Mouse (Mus musculus) myocyte (in vitro differentiated cells): Measurements from ENCODE around the gene Tcaim. TPM values are rescaled to one million over a fixed set of nuclear protein-coding genes. Genes with fewer than 3 reads are reported as not detected.

Source experiments
- H3K27me3 ChIP-seq: one replicate; pipeline ENCODE4 v1.6.1; 2011; ENCODE audit not compliant: control insufficient read depth, insufficient read depth, insufficient read length
- H3K36me3 ChIP-seq: one replicate; pipeline ENCODE4 v1.6.1; 2011; ENCODE audit not compliant: control insufficient read depth, insufficient read depth
- H3K4me2 ChIP-seq: one replicate; pipeline ENCODE4 v1.6.1; 2011; ENCODE audit warnings: low read depth, control low read depth
- H3K4me3 ChIP-seq: one replicate; pipeline ENCODE4 v1.5.1; 2011; ENCODE audit warnings: mild to moderate bottlenecking, control low read depth, moderate library complexity
- H3K79me2 ChIP-seq: one replicate; pipeline ENCODE4 v1.6.1; 2011; ENCODE audit not compliant: control insufficient read depth, insufficient read depth
- H3ac ChIP-seq: one replicate; pipeline ENCODE4 v1.6.1; 2011; ENCODE audit not compliant: control insufficient read depth, insufficient read length
- CEBPB ChIP-seq: IDR thresholded peaks from 2 replicates; pipeline ENCODE4 v1.6.1; 2011; ENCODE audit warnings: mild to moderate bottlenecking, moderate library complexity; ENCODE audit not compliant: poor library complexity, insufficient read depth, severe bottlenecking
- E2F4 ChIP-seq: IDR thresholded peaks from one replicate; pipeline ENCODE4 v1.6.1; 2011; ENCODE audit warnings: mild to moderate bottlenecking, control low read depth, moderate library complexity; ENCODE audit not compliant: insufficient read depth
- MAX ChIP-seq: IDR thresholded peaks from one replicate; pipeline ENCODE4 v1.6.1; 2011; ENCODE audit warnings: low read depth, mild to moderate bottlenecking, control low read depth
- MYOD1 ChIP-seq, 3 experiments: IDR thresholded peaks; one replicate each; pipeline ENCODE4 v1.6.1; 2011; ENCODE audit warnings: control low read depth in 2 of 3, low read depth in 2 of 3, mild to moderate bottlenecking in 2 of 3, moderate library complexity in 1 of 3; ENCODE audit not compliant: insufficient read length in 2 of 3, control insufficient read depth in 1 of 3
- MYOG ChIP-seq, 3 experiments: IDR thresholded peaks; one replicate each; pipeline ENCODE4 v1.6.1; 2011; ENCODE audit warnings: control low read depth in 2 of 3, low read depth in 2 of 3, mild to moderate bottlenecking in 2 of 3; ENCODE audit not compliant: insufficient read length in 2 of 3, control insufficient read depth in 1 of 3, insufficient read depth in 1 of 3
- POLR2A ChIP-seq: IDR thresholded peaks from one replicate; pipeline ENCODE4 v1.6.1; 2011; ENCODE audit warnings: low read depth, mild to moderate bottlenecking, control low read depth, moderate library complexity; ENCODE audit not compliant: insufficient read length
- POLR2AphosphoS2 ChIP-seq: IDR thresholded peaks from one replicate; pipeline ENCODE4 v1.6.1; 2011; ENCODE audit warnings: low read depth, control low read depth; ENCODE audit not compliant: insufficient read length
- REST ChIP-seq: IDR thresholded peaks from one replicate; pipeline ENCODE4 v1.6.1; 2011; ENCODE audit warnings: mild to moderate bottlenecking, control low read depth, moderate library complexity; ENCODE audit not compliant: insufficient read depth, insufficient read length
- SRF ChIP-seq: IDR thresholded peaks from one replicate; pipeline ENCODE4 v1.6.1; 2011; ENCODE audit warnings: low read depth; ENCODE audit not compliant: control insufficient read depth, insufficient read length
- TCF12 ChIP-seq: IDR thresholded peaks from one replicate; pipeline ENCODE4 v1.6.1; 2011; ENCODE audit warnings: mild to moderate bottlenecking, control low read depth; ENCODE audit not compliant: poor library complexity, insufficient read depth, severe bottlenecking
- TCF3 ChIP-seq: IDR thresholded peaks from one replicate; pipeline ENCODE4 v1.6.1; 2011; ENCODE audit warnings: low read depth, control low read depth; ENCODE audit not compliant: insufficient read length
- USF1 ChIP-seq: IDR thresholded peaks from one replicate; pipeline ENCODE4 v1.6.1; 2011; ENCODE audit warnings: low read depth, mild to moderate bottlenecking, control low read depth, moderate library complexity
- polyA plus RNA-seq: library from polyadenylated mRNA; unstranded; fragments of >200 nt; fragmentation: generic; extraction: Trizol; gene quantifications from one replicate; pipeline ENCODE4 v1.2.1, GENCODE M21; 2012; ENCODE audit warnings: missing spikeins

Tcaim gene
- polyA plus RNA-seq, 1 experiment = 2.6 TPM

GRCm38 (mm10) chr9:122874653-122875052 is 69.3 kb downstream of the Tcaim start:
- no peak for TF ChIP-seq MAX
- no peak for TF ChIP-seq TCF12
- TF ChIP-seq MYOD1 (IDR thresholded peaks at IDR 0.05; ENCODE audit: control insufficient read depth in 1 of 3, insufficient read length in 2 of 3, low read depth in 2 of 3) = no peak
- TF ChIP-seq REST = no peak
- TF ChIP-seq POLR2AphosphoS2 = no peak
- no peak for TF ChIP-seq MYOG (IDR thresholded peaks at IDR 0.05; ENCODE audit: control insufficient read depth in 1 of 3, insufficient read depth in 1 of 3, insufficient read length in 2 of 3, low read depth in 2 of 3)
- TF ChIP-seq POLR2A = no peak
- TF ChIP-seq CEBPB = no peak
- Histone ChIP-seq H3K79me2 (no peaks in the 10 kb centered on the region), H3ac (no peak overlapping the region), H3K27me3 (no peaks in the 10 kb centered on the region), H3K4me3 (no peak overlapping the region), H3K36me3 (no peaks in the 10 kb centered on the region), H3K4me2 (no peak overlapping the region)

- Histone ChIP-seq H3K36me3 (no peaks in the 10 kb centered on the region), H3ac (no peak overlapping the region), H3K4me2 (no peak overlapping the region), H3K4me3 (no peak overlapping the region), H3K27me3 (no peaks in the 10 kb centered on the region), H3K79me2 (no peaks in the 10 kb centered on the region)
- TF ChIP-seq MYOG (IDR thresholded peaks at IDR 0.05; ENCODE audit: control insufficient read depth in 1 of 3, insufficient read depth in 1 of 3, insufficient read length in 2 of 3, low read depth in 2 of 3) (no peak), POLR2AphosphoS2 (no peak), CEBPB (no peak), REST (no peak), E2F4 (no peak), SRF (no peak), USF1 (no peak), TCF12 (no peak), TCF3 (no peak), MAX (no peak), POLR2A (no peak), MYOD1 (IDR thresholded peaks at IDR 0.05; ENCODE audit: control insufficient read depth in 1 of 3, insufficient read length in 2 of 3, low read depth in 2 of 3) (no peak)
Measured at GRCm38 (mm10) chr9:122875145-122875544, 69.8 kb downstream of the Tcaim start.

- H3ac ChIP-seq = peak within 1 kb of the TSS; percentile 4
- peak within 1 kb of the TSS; percentile 80 for H3K4me2 ChIP-seq
- no peaks in the 10 kb centered on the region for H3K79me2 ChIP-seq
- no peaks in the 10 kb centered on the region for H3K27me3 ChIP-seq
- no peak for TF ChIP-seq TCF12
- H3K36me3 ChIP-seq = no peaks in the 10 kb centered on the region
- peak within 1 kb of the TSS; percentile 24 for H3K4me3 ChIP-seq
Measured at GRCm38 (mm10) chr9:122885385-122885784, 80.0 kb downstream of the Tcaim start, which contains the start of gene Zkscan7. TSS of gene Zkscan7 (plus strand) at chr9:122885685.

Other genes with a start within 250 kb of the Tcaim start
- not detected for gene Topaz1, start 58.2 kb upstream of the Tcaim start, polyA plus RNA-seq
- gene Gm35549, start 38.5 kb downstream of the Tcaim start, polyA plus RNA-seq = 0.20 TPM
- 10.0 TPM for gene Zfp445, start 60.5 kb downstream of the Tcaim start, polyA plus RNA-seq
- gene Zkscan7, start 80.1 kb downstream of the Tcaim start, polyA plus RNA-seq = 0.95 TPM
- gene Zfp105, start 117.5 kb downstream of the Tcaim start, polyA plus RNA-seq = not detected
- gene 1110059G10Rik, start 145.5 kb downstream of the Tcaim start, polyA plus RNA-seq = 4.7 TPM
- gene Kif15, start 145.5 kb downstream of the Tcaim start, polyA plus RNA-seq = 3.8 TPM
- gene Tmem42, start 215.8 kb downstream of the Tcaim start, polyA plus RNA-seq = 6.4 TPM
- 0.25 TPM for gene Tgm4, start 229.2 kb downstream of the Tcaim start, polyA plus RNA-seq